Mouse (Mus musculus): ENCODE measurements around the gene Wfdc17. TPM values are rescaled to one million over a fixed set of nuclear protein-coding genes. Genes with fewer than 3 reads are reported as not detected.

Gene Wfdc17
- 13.3 TPM for polyA plus RNA-seq (2014; fragmentation: Illumina TruSeq; extraction: RNeasy Lipid Tissue Mini Kit (QIAGEN cat#74804); ENCODE audit: low read depth, low replicate concordance)

DNA sequence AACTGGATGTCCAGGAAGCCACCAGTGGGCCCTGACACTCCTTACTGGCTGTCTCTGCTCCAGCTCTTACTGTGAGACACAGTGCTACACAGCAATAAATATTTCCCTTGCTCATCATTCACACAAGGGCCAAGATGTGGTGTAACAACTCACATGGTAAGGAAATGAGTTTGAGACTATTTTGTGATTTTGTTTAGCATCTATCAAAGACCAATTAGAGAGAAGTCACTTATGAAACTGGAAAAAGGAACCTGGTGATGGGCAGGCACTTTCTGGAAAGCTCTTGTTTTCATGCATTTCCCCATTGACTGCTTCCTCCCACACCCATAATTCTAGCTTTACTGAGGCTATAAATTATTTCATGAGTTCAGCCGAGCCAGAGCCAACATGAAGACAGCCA lies at the start of gene Wfdc17:
Gene Wfdc17 (plus strand): TSS at position 287 of the 400 bp plus-strand sequence.

DNA sequence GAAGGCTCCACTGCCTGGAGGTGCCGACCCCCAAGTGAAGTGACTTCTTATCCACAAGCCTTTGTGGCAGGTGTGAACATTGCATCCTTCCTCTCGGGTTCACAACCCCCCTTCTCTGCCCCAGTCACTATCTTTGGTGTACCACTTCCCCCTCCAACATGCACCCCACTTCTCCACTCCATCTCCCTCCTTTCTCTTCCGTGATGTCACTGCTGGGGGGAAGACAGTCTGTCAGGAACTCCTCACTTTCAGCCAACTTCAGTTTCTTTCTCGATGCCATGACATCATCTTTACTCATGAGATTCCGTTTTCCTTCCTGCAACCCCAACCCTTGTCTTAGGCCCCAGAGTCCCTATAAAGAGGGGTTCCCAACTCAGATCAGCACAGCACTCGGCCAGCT lies 41.6 kb upstream of the Wfdc17 start, which contains the start of gene Ccl4:
Gene Ccl4 (plus strand): TSS at position 381 of the 400 bp plus-strand sequence.

GRCm38 (mm10) chr11:83708715-83709114 lies 4.9 kb downstream of the Wfdc17 start, which contains the start of gene Wfdc18:
Gene Wfdc18, plus strand, starts transcription at chr11:83709015.

DNA sequence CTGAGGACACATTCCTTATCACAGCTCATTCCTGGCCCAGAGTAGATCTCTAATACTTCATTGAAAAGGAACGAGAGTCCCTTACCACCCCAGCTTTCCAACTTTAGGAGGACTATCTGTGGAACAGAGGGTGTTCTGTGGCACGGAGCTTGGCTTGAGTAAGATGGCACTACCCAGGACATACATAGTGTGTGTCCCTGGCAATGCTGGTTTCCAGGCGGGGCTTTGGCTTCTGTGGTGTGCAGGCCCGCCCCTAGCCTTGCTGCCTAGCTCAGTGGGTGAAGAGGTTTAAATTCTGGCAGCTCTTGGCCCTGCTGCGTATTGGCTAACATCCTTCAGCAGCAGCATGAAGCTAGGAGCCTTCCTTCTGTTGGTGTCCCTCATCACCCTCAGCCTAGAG lies 42.9 kb downstream of the Wfdc17 start, which contains the start of gene Wfdc21:
Gene Wfdc21 (plus strand): TSS at position 260 of the 400 bp plus-strand sequence.

GRCm38 (mm10) chr11:83753581-83754181 lies 49.9 kb downstream of the Wfdc17 start, which contains the start of gene Heatr6:
Gene Heatr6, plus strand, starts transcription at chr11:83753696.

Other genes starting within 250 kb of the Wfdc17 start
- 0.44 TPM for gene Mmp28, start 240.9 kb upstream of the Wfdc17 start, polyA plus RNA-seq (2014; fragmentation: Illumina TruSeq; extraction: RNeasy Lipid Tissue Mini Kit (QIAGEN cat#74804); ENCODE audit: low read depth, low replicate concordance)
- 161 TPM for gene Taf15, start 230.9 kb upstream of the Wfdc17 start, polyA plus RNA-seq (2014; fragmentation: Illumina TruSeq; extraction: RNeasy Lipid Tissue Mini Kit (QIAGEN cat#74804); ENCODE audit: low read depth, low replicate concordance)
- not detected for gene Heatr9, start 181.8 kb upstream of the Wfdc17 start, polyA plus RNA-seq (2014; fragmentation: Illumina TruSeq; extraction: RNeasy Lipid Tissue Mini Kit (QIAGEN cat#74804); ENCODE audit: low read depth, low replicate concordance)
- gene Ccl5, start 173.5 kb upstream of the Wfdc17 start, polyA plus RNA-seq (2014; fragmentation: Illumina TruSeq; extraction: RNeasy Lipid Tissue Mini Kit (QIAGEN cat#74804); ENCODE audit: low read depth, low replicate concordance), result 1.5 TPM
- gene Ccl9, start 125.4 kb upstream of the Wfdc17 start, polyA plus RNA-seq (2014; fragmentation: Illumina TruSeq; extraction: RNeasy Lipid Tissue Mini Kit (QIAGEN cat#74804); ENCODE audit: low read depth, low replicate concordance), result 2.3 TPM
- 9.1 TPM for gene Ccl6, start 110.9 kb upstream of the Wfdc17 start, polyA plus RNA-seq (2014; fragmentation: Illumina TruSeq; extraction: RNeasy Lipid Tissue Mini Kit (QIAGEN cat#74804); ENCODE audit: low read depth, low replicate concordance)
- not detected for gene Rpl9-ps1, start 58.4 kb upstream of the Wfdc17 start, polyA plus RNA-seq (2014; fragmentation: Illumina TruSeq; extraction: RNeasy Lipid Tissue Mini Kit (QIAGEN cat#74804); ENCODE audit: low read depth, low replicate concordance)
- gene Ccl3, start 54.6 kb upstream of the Wfdc17 start, polyA plus RNA-seq (2014; fragmentation: Illumina TruSeq; extraction: RNeasy Lipid Tissue Mini Kit (QIAGEN cat#74804); ENCODE audit: low read depth, low replicate concordance), result not detected
- gene Ccl4, start 41.4 kb upstream of the Wfdc17 start, polyA plus RNA-seq (2014; fragmentation: Illumina TruSeq; extraction: RNeasy Lipid Tissue Mini Kit (QIAGEN cat#74804); ENCODE audit: low read depth, low replicate concordance), result not detected
- gene Wfdc18, start 5.0 kb downstream of the Wfdc17 start, polyA plus RNA-seq (2014; fragmentation: Illumina TruSeq; extraction: RNeasy Lipid Tissue Mini Kit (QIAGEN cat#74804); ENCODE audit: low read depth, low replicate concordance), result not detected
- gene Wfdc21, start 42.9 kb downstream of the Wfdc17 start, polyA plus RNA-seq (2014; fragmentation: Illumina TruSeq; extraction: RNeasy Lipid Tissue Mini Kit (QIAGEN cat#74804); ENCODE audit: low read depth, low replicate concordance), result not detected
- gene Heatr6, start 49.7 kb downstream of the Wfdc17 start, polyA plus RNA-seq (2014; fragmentation: Illumina TruSeq; extraction: RNeasy Lipid Tissue Mini Kit (QIAGEN cat#74804); ENCODE audit: low read depth, low replicate concordance), result 3.2 TPM
- 40.1 TPM for gene Hnf1b, start 146.1 kb downstream of the Wfdc17 start, polyA plus RNA-seq (2014; fragmentation: Illumina TruSeq; extraction: RNeasy Lipid Tissue Mini Kit (QIAGEN cat#74804); ENCODE audit: low read depth, low replicate concordance)
- 58.1 TPM for gene Ddx52, start 238.1 kb downstream of the Wfdc17 start, polyA plus RNA-seq (2014; fragmentation: Illumina TruSeq; extraction: RNeasy Lipid Tissue Mini Kit (QIAGEN cat#74804); ENCODE audit: low read depth, low replicate concordance)